Mouse (Mus musculus): Measurements from ENCODE around the gene Spata45. TPM values are rescaled to one million over a fixed set of nuclear protein-coding genes. Genes with fewer than 3 reads are reported as not detected.
A peak's percentile ranks its signal among the peaks of the same experiment; 100 is the strongest.

The Spata45 gene
- polyA plus RNA-seq (2014; fragmentation: Nextera tagmentation; extraction: Ambion mirVana) = not detected in 2 replicates

GRCm38 (mm10) chr1:191036554-191037334 lies at the start of gene Spata45:
Gene Spata45, plus strand, starts transcription at chr1:191036639.
- ATAC-seq (ENCODE audit: insufficient read depth) (no peak), DNase-seq (no peak)
- Histone ChIP-seq H3K4me2 (no peak within 1 kb of the TSS), H3K4me1 (ENCODE audit: insufficient read depth) (no peaks in the 10 kb centered on the region), H3K9me3 (ENCODE audit: low read depth, low read length) (no peaks in the 10 kb centered on the region), H3K9ac (no peak within 1 kb of the TSS), H3K4me3 (ENCODE audit: low read depth, low read length) (no peak within 1 kb of the TSS), H3K36me3 (ENCODE audit: insufficient read depth) (no peaks in the 10 kb centered on the region), H3K27ac (ENCODE audit: low read depth) (no peak within 1 kb of the TSS), H3K27me3 (ENCODE audit: insufficient read depth, low read length) (no peaks in the 10 kb centered on the region)
- 62% methylated on average over 6 of the region's 6 CpGs for WGBS
- no peak for TF ChIP-seq CTCF (IDR thresholded peaks at IDR 0.05; ENCODE audit: low read depth)

DNA sequence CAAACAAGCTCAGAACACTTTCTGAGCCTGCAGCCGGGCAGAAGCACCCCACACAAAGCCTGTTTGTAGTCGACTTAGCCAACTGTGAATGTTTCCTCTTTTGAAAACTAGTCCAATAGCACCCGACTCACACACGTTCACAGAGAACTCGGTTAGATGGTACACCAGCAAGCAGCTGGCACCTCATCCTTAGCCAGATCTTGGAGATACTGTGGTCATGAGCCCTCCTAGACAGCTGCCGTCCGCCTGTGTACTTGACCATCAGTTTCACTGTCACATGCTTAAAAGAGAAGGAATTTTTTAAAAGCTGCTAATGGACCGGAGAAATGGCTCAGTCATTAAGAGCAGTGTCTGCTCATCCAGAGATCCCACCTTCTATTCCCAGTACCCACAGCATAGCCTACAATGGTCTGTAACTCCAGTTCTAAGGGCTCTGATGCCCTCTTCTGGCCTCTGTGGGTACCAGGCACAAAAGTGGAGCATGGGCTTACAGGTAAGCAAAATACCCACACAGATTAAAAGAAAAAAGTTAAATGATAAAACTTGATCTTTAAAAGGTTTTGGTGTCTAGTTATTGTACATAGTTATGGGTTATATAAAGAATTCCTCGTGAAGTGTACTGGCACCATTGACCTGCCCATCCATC lies 46.9 kb upstream of the Spata45 start:
- no peak overlapping the region for H3K27ac ChIP-seq (ENCODE audit: low read depth)
- H3K27me3 ChIP-seq (ENCODE audit: insufficient read depth, low read length) = no peaks in the 10 kb centered on the region
- no peak overlapping the region for H3K4me3 ChIP-seq (ENCODE audit: low read depth, low read length)
- no peak overlapping the region for H3K9ac ChIP-seq
- H3K4me1 ChIP-seq (ENCODE audit: insufficient read depth) = no peaks in the 10 kb centered on the region
- peak; percentile 40; the same call in 1 of the 2 replicates for TF ChIP-seq CTCF (IDR thresholded peaks at IDR 0.05; ENCODE audit: low read depth)
- DNase-seq (no peak), ATAC-seq (ENCODE audit: insufficient read depth) (no peak)
- no peak overlapping the region for H3K4me2 ChIP-seq
- H3K36me3 ChIP-seq (ENCODE audit: insufficient read depth) = no peaks in the 10 kb centered on the region
- no peaks in the 10 kb centered on the region for H3K9me3 ChIP-seq (ENCODE audit: low read depth, low read length)
- 76% methylated on average over 9 of the region's 9 CpGs for WGBS

GRCm38 (mm10) chr1:190995548-190995947 lies 40.9 kb upstream of the Spata45 start:
- Histone ChIP-seq H3K27me3 (ENCODE audit: insufficient read depth, low read length) (no peaks in the 10 kb centered on the region), H3K9me3 (ENCODE audit: low read depth, low read length) (0 out of 2 replicates have a peak, but pooled peaks cover 4% of the 10 kb centered on the region), H3K36me3 (ENCODE audit: insufficient read depth) (no peaks in the 10 kb centered on the region), H3K4me2 (no peak overlapping the region), H3K4me1 (ENCODE audit: insufficient read depth) (no peaks in the 10 kb centered on the region), H3K4me3 (ENCODE audit: low read depth, low read length) (no peak overlapping the region), H3K9ac (no peak overlapping the region), H3K27ac (ENCODE audit: low read depth) (no peak overlapping the region)
- DNase-seq (peak; percentile 80), ATAC-seq (ENCODE audit: insufficient read depth) (no peak)
- no peak for TF ChIP-seq CTCF (IDR thresholded peaks at IDR 0.05; ENCODE audit: low read depth)
- WGBS = 49% methylated on average over 7 of the region's 7 CpGs

DNA sequence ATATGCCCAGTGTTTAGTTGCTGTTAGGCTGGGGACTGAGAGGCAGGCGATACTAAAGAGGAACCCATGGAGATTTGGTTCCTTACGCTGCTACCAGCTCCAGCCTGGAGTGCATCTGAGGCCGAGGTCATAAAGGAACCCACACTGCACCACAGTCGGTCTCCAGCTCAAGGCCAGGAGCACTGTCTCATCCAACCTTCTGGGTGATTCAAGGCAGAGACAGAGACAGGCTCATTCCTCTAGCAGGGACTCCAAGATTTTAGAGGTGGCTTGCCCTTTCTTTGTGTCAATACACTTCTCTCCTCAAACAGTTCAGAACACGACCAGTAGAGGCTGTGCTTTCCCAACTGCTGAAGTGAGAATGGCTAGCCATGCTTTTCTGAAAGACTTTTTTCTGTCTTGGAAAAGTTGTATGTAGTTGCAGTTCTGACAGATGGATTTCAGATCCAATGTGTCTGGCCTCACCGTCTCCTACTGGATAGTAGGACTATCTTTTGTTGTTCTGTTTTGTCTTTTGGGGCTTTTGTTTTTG lies 40.0 kb upstream of the Spata45 start:
- Histone ChIP-seq H3K9ac (no peak overlapping the region), H3K27me3 (ENCODE audit: insufficient read depth, low read length) (no peaks in the 10 kb centered on the region), H3K27ac (ENCODE audit: low read depth) (no peak overlapping the region), H3K9me3 (ENCODE audit: low read depth, low read length) (0 out of 2 replicates have a peak, but pooled peaks cover 4% of the 10 kb centered on the region), H3K4me3 (ENCODE audit: low read depth, low read length) (no peak overlapping the region), H3K36me3 (ENCODE audit: insufficient read depth) (no peaks in the 10 kb centered on the region), H3K4me2 (no peak overlapping the region), H3K4me1 (ENCODE audit: insufficient read depth) (no peaks in the 10 kb centered on the region)
- DNase-seq = peak; percentile 32
- WGBS = 69% methylated on average over 6 of the region's 6 CpGs
- ATAC-seq (ENCODE audit: insufficient read depth) = no peak
- TF ChIP-seq CTCF (IDR thresholded peaks at IDR 0.05; ENCODE audit: low read depth) = peak; percentile 53

DNA sequence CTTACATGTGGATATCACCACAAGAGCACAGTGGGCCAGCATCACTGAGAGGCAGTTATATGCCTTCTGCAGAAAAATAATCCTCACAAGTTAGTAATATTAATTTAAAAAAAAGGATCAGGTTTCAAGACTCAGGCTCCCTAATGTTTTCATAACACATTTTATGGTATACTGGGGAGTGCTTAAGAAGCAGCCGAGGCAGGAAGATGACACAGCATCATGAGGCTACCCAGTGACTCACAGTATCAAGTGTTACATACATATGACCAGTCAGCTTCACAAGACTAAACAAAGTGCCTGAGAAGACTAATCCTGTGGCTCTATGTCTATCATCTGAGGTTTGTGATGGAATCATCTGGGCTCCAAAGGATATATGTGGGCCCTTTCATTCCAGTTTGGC lies 38.4 kb upstream of the Spata45 start:
- no peak overlapping the region for H3K4me2 ChIP-seq
- H3K4me3 ChIP-seq (ENCODE audit: low read depth, low read length) = no peak overlapping the region
- H3K36me3 ChIP-seq (ENCODE audit: insufficient read depth) = no peaks in the 10 kb centered on the region
- H3K4me1 ChIP-seq (ENCODE audit: insufficient read depth) = no peaks in the 10 kb centered on the region
- ATAC-seq (ENCODE audit: insufficient read depth) (no peak), DNase-seq (no peak)
- no peak for TF ChIP-seq CTCF (IDR thresholded peaks at IDR 0.05; ENCODE audit: low read depth)
- H3K27me3 ChIP-seq (ENCODE audit: insufficient read depth, low read length) = no peaks in the 10 kb centered on the region
- H3K27ac ChIP-seq (ENCODE audit: low read depth) = no peak overlapping the region
- WGBS = 58% methylated on average over 1 of the region's 1 CpGs
- H3K9me3 ChIP-seq (ENCODE audit: low read depth, low read length) = 0 out of 2 replicates have a peak, but pooled peaks cover 4% of the 10 kb centered on the region
- no peak overlapping the region for H3K9ac ChIP-seq

- Histone ChIP-seq H3K36me3 (ENCODE audit: insufficient read depth) (peaks cover 10% of the 10 kb centered on the region; the same call in 1 of the 2 replicates), H3K9me3 (ENCODE audit: low read depth, low read length) (0 out of 2 replicates have a peak, but pooled peaks cover 4% of the 10 kb centered on the region), H3K27me3 (ENCODE audit: insufficient read depth, low read length) (no peaks in the 10 kb centered on the region), H3K27ac (ENCODE audit: low read depth) (no peak overlapping the region), H3K4me3 (ENCODE audit: low read depth, low read length) (no peak overlapping the region), H3K9ac (no peak overlapping the region), H3K4me2 (no peak overlapping the region), H3K4me1 (ENCODE audit: insufficient read depth) (no peaks in the 10 kb centered on the region)
- no peak for TF ChIP-seq CTCF (IDR thresholded peaks at IDR 0.05; ENCODE audit: low read depth)
- WGBS = 77% methylated on average over 3 of the region's 3 CpGs
- DNase-seq (no peak), ATAC-seq (ENCODE audit: insufficient read depth) (no peak)
Measured at GRCm38 (mm10) chr1:191000686-191001085, 35.8 kb upstream of the Spata45 start.

DNA sequence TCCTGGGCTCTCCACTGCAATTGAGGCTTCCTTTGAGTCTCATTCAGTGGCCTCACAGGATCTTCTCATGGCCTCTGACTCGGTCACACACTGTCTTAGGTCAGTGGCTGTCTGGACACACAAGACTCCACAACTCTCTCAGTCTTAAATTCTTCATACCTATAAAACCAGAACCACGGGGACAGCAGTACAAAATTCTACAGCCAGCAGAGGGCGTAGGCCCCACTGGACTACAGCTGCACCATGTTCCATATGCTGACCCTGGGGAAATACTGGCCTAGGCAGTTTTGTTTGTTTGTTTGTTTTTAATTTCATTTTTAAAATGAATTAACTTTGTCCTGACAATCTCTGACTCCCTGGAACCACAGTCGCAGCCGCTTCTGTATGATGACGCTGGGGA lies 34.2 kb upstream of the Spata45 start:
- Histone ChIP-seq H3K36me3 (ENCODE audit: insufficient read depth) (peaks cover 13% of the 10 kb centered on the region; the same call in 1 of the 2 replicates), H3K9ac (no peak overlapping the region), H3K4me1 (ENCODE audit: insufficient read depth) (no peaks in the 10 kb centered on the region), H3K27ac (ENCODE audit: low read depth) (no peak overlapping the region), H3K27me3 (ENCODE audit: insufficient read depth, low read length) (no peaks in the 10 kb centered on the region), H3K4me2 (no peak overlapping the region), H3K4me3 (ENCODE audit: low read depth, low read length) (no peak overlapping the region), H3K9me3 (ENCODE audit: low read depth, low read length) (0 out of 2 replicates have a peak, but pooled peaks cover 4% of the 10 kb centered on the region)
- ATAC-seq (ENCODE audit: insufficient read depth) (no peak), DNase-seq (peak; percentile 58)
- 56% methylated on average over 6 of the region's 6 CpGs for WGBS
- peak; percentile 52 for TF ChIP-seq CTCF (IDR thresholded peaks at IDR 0.05; ENCODE audit: low read depth)
